Mouse (Mus musculus): Measurements from ENCODE around the gene Csmd2. TPM values are rescaled to one million over a fixed set of nuclear protein-coding genes. Genes with fewer than 3 reads are reported as not detected.
A peak's percentile ranks its signal among the peaks of the same experiment; 100 is the strongest.

Gene Csmd2
- polyA plus RNA-seq, 1 experiment from 2014 or later, result 0.05 TPM

DNA sequence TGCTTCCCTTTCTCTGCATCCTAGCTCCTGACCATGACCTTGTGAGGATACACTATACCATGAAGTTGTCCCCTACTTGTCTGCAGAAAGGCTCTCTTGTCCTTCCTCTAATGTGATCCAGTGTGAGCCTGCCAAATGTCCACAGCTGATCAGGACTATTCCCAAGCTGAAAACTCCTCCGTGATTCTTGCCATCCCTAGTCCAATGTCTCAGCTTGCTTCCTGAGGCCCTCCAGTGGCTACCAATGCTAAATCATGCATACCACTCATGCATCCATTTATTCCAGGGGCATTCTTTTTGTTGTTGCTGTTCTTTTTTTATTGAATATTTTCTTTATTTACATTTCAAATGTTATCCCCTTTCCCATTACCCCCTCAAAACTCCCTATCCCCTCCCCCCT is 251.5 kb downstream of the Csmd2 start:
- H3K4me3 ChIP-seq (ENCODE audit: low read depth, low read length), result no peak overlapping the region
- ATAC-seq, result no peak
- TF ChIP-seq CTCF (IDR thresholded peaks at IDR 0.05), result no peak
- TF ChIP-seq EP300 (IDR thresholded peaks at IDR 0.05), result no peak
- H3K27ac ChIP-seq (ENCODE audit: low read length), result no peak overlapping the region
- no peak overlapping the region for H3K9ac ChIP-seq (replicated peaks; ENCODE audit: low read depth)
- DNase-seq (ENCODE audit: low spot score), result no peak
- H3K4me2 ChIP-seq (replicated peaks; ENCODE audit: low read depth, low read length), result no peak overlapping the region
- H3K36me3 ChIP-seq (ENCODE audit: insufficient read depth, low read length), result no peaks in the 10 kb centered on the region
- H3K4me1 ChIP-seq (ENCODE audit: insufficient read depth, low read depth, low read length), result no peaks in the 10 kb centered on the region
- H3K27me3 ChIP-seq (replicated peaks; ENCODE audit: insufficient read depth, low read length), result no peaks in the 10 kb centered on the region
- H3K9me3 ChIP-seq (ENCODE audit: low read length), result no peaks in the 10 kb centered on the region
- WGBS, result 41% methylated on average over 1 of the region's 1 CpGs

DNA sequence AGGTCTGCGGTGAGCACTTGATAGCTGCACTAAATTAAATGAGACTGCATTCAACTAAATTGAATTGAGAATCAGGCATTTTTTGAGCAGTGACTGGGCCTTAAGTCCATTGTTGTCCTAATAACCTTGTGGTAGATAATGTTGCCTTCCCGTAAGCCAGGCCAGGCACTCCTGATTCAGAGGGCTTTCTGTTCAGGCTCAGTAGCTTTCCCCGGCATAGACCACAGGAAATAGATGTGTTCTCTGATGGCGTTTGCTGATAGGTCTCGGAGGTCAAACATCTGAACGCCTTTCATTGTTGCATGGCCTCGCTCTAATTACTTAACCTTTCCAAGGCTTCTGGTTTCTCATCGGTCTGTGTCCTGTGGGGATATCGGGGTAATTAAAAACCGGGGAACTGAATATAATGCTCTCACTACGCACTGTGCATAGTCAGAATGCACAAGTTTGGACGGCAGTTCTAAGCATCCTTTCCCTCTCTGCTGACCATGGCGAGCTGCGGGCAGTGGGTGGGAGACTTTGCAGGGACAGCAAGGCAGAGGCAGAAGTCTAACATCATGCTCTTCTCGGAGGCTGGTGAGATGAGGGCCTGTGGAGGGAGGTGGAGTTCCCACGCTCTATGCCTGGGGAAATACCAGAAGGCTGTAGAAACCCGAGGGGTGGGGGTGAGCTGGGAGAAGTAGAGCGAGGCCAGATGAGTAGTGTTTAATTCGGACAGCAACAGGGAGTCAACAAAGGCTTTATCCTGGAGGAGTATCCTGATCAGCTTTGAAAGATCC is 253.6 kb downstream of the Csmd2 start:
- ATAC-seq (no peak), DNase-seq (ENCODE audit: low spot score) (no peak)
- WGBS, result 41% methylated on average over 19 of the region's 19 CpGs
- Histone ChIP-seq H3K4me3 (ENCODE audit: low read depth, low read length) (no peak overlapping the region), H3K27ac (ENCODE audit: low read length) (no peak overlapping the region), H3K36me3 (ENCODE audit: insufficient read depth, low read length) (no peaks in the 10 kb centered on the region), H3K27me3 (replicated peaks; ENCODE audit: insufficient read depth, low read length) (no peaks in the 10 kb centered on the region), H3K4me1 (ENCODE audit: insufficient read depth, low read depth, low read length) (no peaks in the 10 kb centered on the region), H3K9ac (replicated peaks; ENCODE audit: low read depth) (no peak overlapping the region), H3K9me3 (ENCODE audit: low read length) (no peaks in the 10 kb centered on the region), H3K4me2 (replicated peaks; ENCODE audit: low read depth, low read length) (no peak overlapping the region)
- TF ChIP-seq EP300 (IDR thresholded peaks at IDR 0.05), result no peak

DNA sequence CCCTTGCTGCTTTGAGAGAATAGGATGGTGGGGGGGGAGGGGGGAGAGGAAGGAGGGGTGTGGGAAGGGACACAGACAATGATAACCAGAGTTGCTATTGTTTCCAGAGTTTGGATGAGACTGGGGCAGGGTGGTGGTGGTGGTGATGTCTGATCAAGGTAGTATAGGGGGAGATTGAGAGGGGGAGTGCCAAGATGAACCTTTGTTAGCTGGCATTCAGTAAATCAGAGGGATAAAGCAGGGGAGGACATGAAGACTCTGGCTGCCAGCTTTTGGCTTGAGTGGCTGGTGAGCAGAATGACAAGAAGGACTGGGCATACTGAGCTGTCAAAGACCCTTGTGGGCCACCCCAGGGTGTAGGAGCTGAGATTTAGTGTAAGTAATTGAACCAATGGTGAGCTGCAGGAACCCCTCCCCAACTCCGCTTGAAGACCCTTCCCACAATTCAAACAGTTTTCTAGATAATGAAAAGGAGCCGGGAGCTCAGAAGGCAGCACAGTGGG is 254.2 kb downstream of the Csmd2 start:
- Histone ChIP-seq H3K4me2 (replicated peaks; ENCODE audit: low read depth, low read length) (no peak overlapping the region), H3K27ac (ENCODE audit: low read length) (no peak overlapping the region), H3K4me1 (ENCODE audit: insufficient read depth, low read depth, low read length) (no peaks in the 10 kb centered on the region), H3K9me3 (ENCODE audit: low read length) (no peaks in the 10 kb centered on the region), H3K4me3 (ENCODE audit: low read depth, low read length) (no peak overlapping the region), H3K27me3 (replicated peaks; ENCODE audit: insufficient read depth, low read length) (no peaks in the 10 kb centered on the region), H3K36me3 (ENCODE audit: insufficient read depth, low read length) (no peaks in the 10 kb centered on the region), H3K9ac (replicated peaks; ENCODE audit: low read depth) (no peak overlapping the region)
- DNase-seq (ENCODE audit: low spot score) (no peak), ATAC-seq (no peak)
- WGBS, result 53% methylated on average over 2 of the region's 2 CpGs
- TF ChIP-seq CTCF (IDR thresholded peaks at IDR 0.05) (no peak), EP300 (IDR thresholded peaks at IDR 0.05) (no peak)

DNA sequence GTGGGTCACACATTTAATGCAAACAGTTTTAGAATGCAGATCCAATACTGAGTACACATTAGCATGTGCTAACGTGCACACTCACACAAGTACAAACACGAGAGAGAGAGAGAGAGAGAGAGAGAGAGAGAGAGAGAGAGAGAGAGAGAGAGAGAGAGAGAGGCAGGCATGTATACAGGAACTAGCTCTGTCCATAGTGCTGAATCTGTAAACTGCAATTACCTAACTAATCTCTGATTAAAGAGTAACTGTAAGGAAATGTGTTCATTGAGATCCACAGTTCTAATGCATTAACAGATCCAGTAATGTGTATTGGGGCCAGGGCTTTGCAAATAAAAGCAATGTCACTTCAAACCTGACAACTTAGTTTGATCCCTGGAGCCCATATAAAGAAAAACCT is 257.5 kb downstream of the Csmd2 start:
- Histone ChIP-seq H3K36me3 (ENCODE audit: insufficient read depth, low read length) (no peaks in the 10 kb centered on the region), H3K27me3 (replicated peaks; ENCODE audit: insufficient read depth, low read length) (no peaks in the 10 kb centered on the region), H3K4me1 (ENCODE audit: insufficient read depth, low read depth, low read length) (no peaks in the 10 kb centered on the region), H3K9me3 (ENCODE audit: low read length) (no peaks in the 10 kb centered on the region), H3K4me3 (ENCODE audit: low read depth, low read length) (no peak overlapping the region), H3K9ac (replicated peaks; ENCODE audit: low read depth) (no peak overlapping the region), H3K4me2 (replicated peaks; ENCODE audit: low read depth, low read length) (no peak overlapping the region), H3K27ac (ENCODE audit: low read length) (no peak overlapping the region)
- 18% methylated on average over 2 of the region's 2 CpGs for WGBS
- TF ChIP-seq CTCF (IDR thresholded peaks at IDR 0.05) (no peak), EP300 (IDR thresholded peaks at IDR 0.05) (no peak)
- no peak for DNase-seq (ENCODE audit: low spot score)
- no peak for ATAC-seq

DNA sequence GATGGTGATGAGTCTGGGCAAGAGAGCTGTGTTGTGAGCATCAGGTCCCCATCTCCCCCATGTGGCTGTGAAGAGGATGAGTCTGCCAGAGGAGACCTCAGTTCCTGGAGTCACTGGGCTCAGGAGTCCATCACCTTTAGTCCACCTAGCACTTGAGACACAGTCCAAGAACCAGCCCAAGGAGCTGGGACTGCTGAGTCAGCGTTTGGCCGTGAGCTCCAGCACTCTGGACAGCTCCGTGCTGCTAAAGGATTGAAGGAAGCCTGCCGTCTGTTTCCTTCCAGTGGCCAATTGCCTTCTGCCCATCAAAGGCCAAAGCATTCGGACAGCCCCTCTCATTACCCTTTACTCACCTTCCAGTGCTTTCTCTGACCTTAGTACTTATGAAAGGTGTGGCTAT is 261.0 kb downstream of the Csmd2 start:
- peak; percentile 36 for DNase-seq (ENCODE audit: low spot score)
- no peak overlapping the region for H3K4me3 ChIP-seq (ENCODE audit: low read depth, low read length)
- no peak for ATAC-seq
- no peak overlapping the region for H3K4me2 ChIP-seq (replicated peaks; ENCODE audit: low read depth, low read length)
- H3K9me3 ChIP-seq (ENCODE audit: low read length), result no peaks in the 10 kb centered on the region
- H3K27ac ChIP-seq (ENCODE audit: low read length), result no peak overlapping the region
- WGBS, result 11% methylated on average over 5 of the region's 5 CpGs
- no peak overlapping the region for H3K9ac ChIP-seq (replicated peaks; ENCODE audit: low read depth)
- TF ChIP-seq EP300 (IDR thresholded peaks at IDR 0.05), result no peak
- no peak for TF ChIP-seq CTCF (IDR thresholded peaks at IDR 0.05)
- no peaks in the 10 kb centered on the region for H3K4me1 ChIP-seq (ENCODE audit: insufficient read depth, low read depth, low read length)
- H3K27me3 ChIP-seq (replicated peaks; ENCODE audit: insufficient read depth, low read length), result no peaks in the 10 kb centered on the region
- H3K36me3 ChIP-seq (ENCODE audit: insufficient read depth, low read length), result no peaks in the 10 kb centered on the region

DNA sequence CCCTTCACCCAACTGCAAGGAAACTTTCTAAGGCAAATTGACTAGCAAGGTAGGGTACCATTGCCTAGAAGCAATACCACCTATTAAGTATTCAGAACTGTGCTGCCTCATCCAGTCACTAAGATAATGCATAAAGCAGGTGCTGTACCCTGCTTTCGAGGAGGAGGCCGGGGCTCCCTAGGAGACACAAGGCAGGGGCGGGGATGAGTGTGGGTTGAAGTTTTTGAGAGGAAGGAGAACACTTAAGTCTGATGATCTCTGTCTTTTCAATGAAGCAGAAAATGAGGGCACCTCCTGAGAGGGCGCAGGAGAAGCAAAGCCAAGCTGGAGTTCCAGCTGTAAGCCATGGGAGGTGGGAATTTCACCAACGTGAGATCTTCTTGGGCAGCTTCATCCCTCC is 271.6 kb downstream of the Csmd2 start:
- ATAC-seq (no peak), DNase-seq (ENCODE audit: low spot score) (no peak)
- no peaks in the 10 kb centered on the region for H3K4me1 ChIP-seq (ENCODE audit: insufficient read depth, low read depth, low read length)
- TF ChIP-seq CTCF (IDR thresholded peaks at IDR 0.05), result no peak
- no peak for TF ChIP-seq EP300 (IDR thresholded peaks at IDR 0.05)
- no peak overlapping the region for H3K27ac ChIP-seq (ENCODE audit: low read length)
- H3K27me3 ChIP-seq (replicated peaks; ENCODE audit: insufficient read depth, low read length), result no peaks in the 10 kb centered on the region
- H3K4me3 ChIP-seq (ENCODE audit: low read depth, low read length), result no peak overlapping the region
- H3K9ac ChIP-seq (replicated peaks; ENCODE audit: low read depth), result no peak overlapping the region
- no peak overlapping the region for H3K4me2 ChIP-seq (replicated peaks; ENCODE audit: low read depth, low read length)
- H3K36me3 ChIP-seq (ENCODE audit: insufficient read depth, low read length), result no peaks in the 10 kb centered on the region
- WGBS, result 86% methylated on average over 5 of the region's 5 CpGs
- no peaks in the 10 kb centered on the region for H3K9me3 ChIP-seq (ENCODE audit: low read length)
